Mouse (Mus musculus) brain, embryonic 14.5 days (tissue): ENCODE data around the gene Stoml2.

Experiments used
- CTCF ChIP-seq: fragments of 200-500 bp; IDR thresholded peaks from 2 replicates; pipeline ENCODE4 v1.5.1; 2012; ENCODE audit warnings: inconsistent platforms, mild to moderate bottlenecking, moderate library complexity, borderline replicate concordance; ENCODE audit not compliant: insufficient read depth, insufficient read length; ENCODE audit errors: extremely low read depth
- POLR2A ChIP-seq: fragments of 200-500 bp; IDR thresholded peaks from 2 replicates; pipeline ENCODE4 v1.6.1; 2012; ENCODE audit warnings: mild to moderate bottlenecking, inconsistent platforms, borderline replicate concordance; ENCODE audit not compliant: poor library complexity, insufficient read depth, insufficient read length, severe bottlenecking; ENCODE audit errors: extremely low read depth

DNA sequence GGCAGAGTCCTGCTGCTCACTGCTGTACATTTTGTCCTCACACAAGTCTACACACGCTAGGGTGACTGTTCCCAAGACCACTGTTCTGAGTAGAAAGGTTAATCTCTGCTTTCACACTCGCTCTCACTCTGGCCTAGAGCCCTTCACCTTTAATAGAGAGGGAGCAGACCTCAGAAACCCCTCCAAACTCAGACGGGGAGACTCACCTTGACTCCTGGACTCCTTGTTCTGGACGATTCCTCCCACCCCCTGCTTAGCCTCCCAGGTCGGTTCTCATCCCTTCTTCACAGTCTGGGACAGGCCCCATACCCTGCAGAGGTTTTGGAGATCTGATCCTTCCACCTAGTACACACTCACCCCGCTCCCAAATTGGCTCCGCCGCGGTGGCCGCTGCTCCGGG, 8.1 kb upstream of the Stoml2 start:
- no peak for TF ChIP-seq POLR2A
- TF ChIP-seq CTCF, result no peak
